Mouse (Mus musculus) stomach, postnatal 0 days (tissue): Measurements from ENCODE around the gene Olfr599. TPM values are rescaled to one million over a fixed set of nuclear protein-coding genes. Genes with fewer than 3 reads are reported as not detected.

ENCODE experiments used
- ATAC-seq: fragments of 200-750 bp; cut with Nextera tagmentation; 2 replicates; pipeline ENCODE4 v1.8.0; 2017; ENCODE audit not compliant: low FRiP score, low TSS enrichment
- DNase-seq: peaks from one replicate; pipeline ENCODE4 v3.0.0-alpha.2; 2016; ENCODE audit warnings: low spot score
- H3K27ac ChIP-seq: fragments of 300-500 bp; sonication (generic); replicated peaks from 2 replicates; pipeline ENCODE4 v1.5.1; 2014; ENCODE audit warnings: mild to moderate bottlenecking, control low read depth
- H3K27me3 ChIP-seq: fragments of 300-500 bp; sonication (generic); 2 replicates; pipeline ENCODE4 v1.6.1; 2014; ENCODE audit warnings: low read length; ENCODE audit not compliant: control insufficient read depth, insufficient read depth
- H3K36me3 ChIP-seq: fragments of 300-500 bp; sonication (generic); 2 replicates; pipeline ENCODE4 v1.6.1; 2014; ENCODE audit warnings: low read length, mixed read lengths; ENCODE audit not compliant: control insufficient read depth, insufficient read depth
- H3K4me1 ChIP-seq: fragments of 300-500 bp; sonication (generic); replicated peaks from 2 replicates; pipeline ENCODE4 v1.6.1; 2014; ENCODE audit warnings: antibody characterized with exemption; ENCODE audit not compliant: control insufficient read depth, insufficient read depth
- H3K4me2 ChIP-seq: fragments of 300-500 bp; sonication (generic); replicated peaks from 2 replicates; pipeline ENCODE4 v1.6.1; 2014; ENCODE audit warnings: low read depth, mild to moderate bottlenecking, control low read depth, moderate library complexity
- H3K4me3 ChIP-seq: fragments of 300-500 bp; sonication (generic); 2 replicates; pipeline ENCODE4 v1.5.1; 2014; ENCODE audit warnings: low read depth, low read length, control low read depth
- H3K9ac ChIP-seq: fragments of 300-500 bp; sonication (generic); 2 replicates; pipeline ENCODE4 v1.6.1; 2014; ENCODE audit warnings: mild to moderate bottlenecking, low read length, control low read depth, mixed read lengths
- H3K9me3 ChIP-seq: fragments of 300-500 bp; sonication (generic); 2 replicates; pipeline ENCODE4 v1.6.1; 2016; ENCODE audit warnings: low read length; ENCODE audit not compliant: control insufficient read depth
- CTCF ChIP-seq: IDR thresholded peaks from 2 replicates; pipeline ENCODE4 v1.5.1; 2016; ENCODE audit warnings: antibody characterized with exemption, low read depth, mild to moderate bottlenecking, moderate library complexity
- EP300 ChIP-seq: optimal IDR thresholded peaks from 2 replicates; pipeline ENCODE3; 2016; ENCODE audit warnings: antibody characterized with exemption
- polyA plus RNA-seq: library from polyadenylated mRNA; unstranded; fragments of >200 nt; fragmentation: Nextera tagmentation; extraction: Ambion mirVana; gene quantifications from 2 replicates; pipeline ENCODE4 v1.2.1, GENCODE M21; 2015

Gene Olfr599
- polyA plus RNA-seq, 1 experiment from 2014 or later = not detected

- no peak for ATAC-seq
Observed at GRCm38 (mm10) chr7:103386077-103386476, 50.4 kb downstream of the Olfr599 start, which contains the start of gene Olfr603. Gene Olfr603 (minus strand): TSS chr7:103386177.

More at GRCm38 (mm10) chr7:103386077-103386476, 50.4 kb downstream of the Olfr599 start, which contains the start of gene Olfr603:
- Histone ChIP-seq H3K4me3 (no peak within 1 kb of the TSS), H3K9ac (no peak within 1 kb of the TSS), H3K36me3 (no peaks in the 10 kb centered on the region), H3K9me3 (no peaks in the 10 kb centered on the region), H3K4me1 (no peaks in the 10 kb centered on the region), H3K27me3 (no peaks in the 10 kb centered on the region), H3K4me2 (no peak within 1 kb of the TSS), H3K27ac (no peak within 1 kb of the TSS)
- no peak for DNase-seq
- TF ChIP-seq EP300 (no peak), CTCF (no peak)

Other genes starting within 250 kb of the Olfr599 start
- not detected in 2 replicates for gene Olfr585, start 238.2 kb upstream of the Olfr599 start, polyA plus RNA-seq
- 0.04 TPM in 1 of 2 replicates, not detected in the other for gene Olfr586, start 210.3 kb upstream of the Olfr599 start, polyA plus RNA-seq
- gene Olfr588-ps1, start 195.0 kb upstream of the Olfr599 start, polyA plus RNA-seq = not detected in 2 replicates
- not detected in 2 replicates for gene Olfr589, start 179.6 kb upstream of the Olfr599 start, polyA plus RNA-seq
- gene Olfr591, start 157.6 kb upstream of the Olfr599 start, polyA plus RNA-seq = not detected in 2 replicates
- 0.04 TPM in 1 of 2 replicates, not detected in the other for gene Olfr592, start 151.1 kb upstream of the Olfr599 start, polyA plus RNA-seq
- not detected in 2 replicates for gene Olfr593, start 124.1 kb upstream of the Olfr599 start, polyA plus RNA-seq
- gene Olfr594, start 118.9 kb upstream of the Olfr599 start, polyA plus RNA-seq = not detected in 2 replicates
- not detected in 2 replicates for gene Usp17ld, start 83.4 kb upstream of the Olfr599 start, polyA plus RNA-seq
- gene Olfr596, start 30.3 kb upstream of the Olfr599 start, polyA plus RNA-seq = not detected in 2 replicates
- not detected in 2 replicates for gene Olfr597, start 19.6 kb upstream of the Olfr599 start, polyA plus RNA-seq
- gene Olfr598, start 12.3 kb upstream of the Olfr599 start, polyA plus RNA-seq = not detected in 2 replicates
- not detected in 2 replicates for gene Olfr600, start 13.8 kb downstream of the Olfr599 start, polyA plus RNA-seq
- not detected in 2 replicates for gene Olfr601, start 26.7 kb downstream of the Olfr599 start, polyA plus RNA-seq
- not detected in 2 replicates for gene Olfr603, start 50.3 kb downstream of the Olfr599 start, polyA plus RNA-seq
- gene Usp17lc, start 79.2 kb downstream of the Olfr599 start, polyA plus RNA-seq = not detected in 2 replicates
- not detected in 2 replicates for gene Olfr605, start 109.5 kb downstream of the Olfr599 start, polyA plus RNA-seq
- gene Olfr606, start 113.1 kb downstream of the Olfr599 start, polyA plus RNA-seq = not detected in 2 replicates
- not detected in 2 replicates for gene Olfr607, start 128.2 kb downstream of the Olfr599 start, polyA plus RNA-seq
- gene Olfr608, start 134.0 kb downstream of the Olfr599 start, polyA plus RNA-seq = not detected in 2 replicates
- not detected in 2 replicates for gene Olfr609, start 162.1 kb downstream of the Olfr599 start, polyA plus RNA-seq
- not detected in 2 replicates for gene Olfr610, start 176.2 kb downstream of the Olfr599 start, polyA plus RNA-seq
- gene Olfr611, start 184.9 kb downstream of the Olfr599 start, polyA plus RNA-seq = not detected in 2 replicates
- not detected in 2 replicates for gene Olfr612, start 206.8 kb downstream of the Olfr599 start, polyA plus RNA-seq
- not detected in 2 replicates for gene Olfr613, start 212.2 kb downstream of the Olfr599 start, polyA plus RNA-seq
- gene Olfr615, start 220.2 kb downstream of the Olfr599 start, polyA plus RNA-seq = not detected in 2 replicates
- gene Olfr616, start 233.2 kb downstream of the Olfr599 start, polyA plus RNA-seq = not detected in 2 replicates
- gene Olfr617, start 237.1 kb downstream of the Olfr599 start, polyA plus RNA-seq = not detected in 2 replicates